Mouse (Mus musculus): ENCODE data around the gene Il17re.

Il17re gene

GRCm38 (mm10) chr6:113489410-113489809 is 31.1 kb downstream of the Il17re start:
- DNase-seq, result no peak

DNA sequence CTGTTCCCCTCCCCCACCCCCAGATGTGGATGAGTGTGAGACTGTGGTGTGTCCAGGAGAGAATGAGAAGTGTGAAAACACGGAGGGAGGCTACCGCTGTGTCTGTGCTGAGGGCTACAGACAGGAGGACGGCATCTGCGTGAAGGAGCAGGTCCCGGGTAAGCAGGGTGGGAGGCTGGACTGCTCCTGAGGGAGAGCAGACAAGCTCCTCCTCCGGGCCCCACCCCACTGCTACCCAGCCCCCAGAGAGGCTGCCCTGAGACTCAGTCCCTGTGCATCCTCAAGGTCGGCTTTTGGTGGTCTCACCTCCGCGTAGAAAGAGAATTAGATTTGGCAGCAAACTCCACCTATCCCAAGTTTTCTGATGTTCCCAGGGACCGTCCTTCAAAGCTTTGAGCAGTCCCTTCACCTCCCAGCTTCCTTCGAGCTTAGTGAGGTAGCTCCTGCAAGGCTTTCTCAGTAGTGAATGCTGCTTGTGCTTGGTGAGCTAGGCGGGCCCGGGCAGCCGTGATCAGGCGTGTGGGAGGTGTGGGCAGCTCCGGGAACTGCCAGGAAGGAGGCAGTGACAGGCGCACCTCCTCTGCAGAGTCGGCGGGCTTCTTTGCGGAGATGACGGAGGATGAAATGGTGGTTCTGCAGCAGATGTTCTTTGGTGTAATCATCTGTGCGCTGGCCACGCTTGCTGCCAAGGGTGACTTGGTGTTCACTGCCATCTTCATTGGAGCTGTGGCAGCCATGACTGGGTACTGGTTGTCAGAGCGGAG is 34.0 kb downstream of the Il17re start:
- no peak for DNase-seq

- peak; percentile 77 to 92 for DNase-seq
Measured at GRCm38 (mm10) chr6:113494258-113494788, 36.0 kb downstream of the Il17re start.

GRCm38 (mm10) chr6:113495071-113495675 is 36.9 kb downstream of the Il17re start:
- no peak for DNase-seq

- no peak for DNase-seq
Measured at GRCm38 (mm10) chr6:113499346-113499745, 41.1 kb downstream of the Il17re start.

- no peak for DNase-seq
Measured at GRCm38 (mm10) chr6:113501388-113502084, 43.3 kb downstream of the Il17re start, which contains the start of gene Prrt3. Gene Prrt3, minus strand, starts transcription at chr6:113501931.

- no peak for DNase-seq
Measured at GRCm38 (mm10) chr6:113502801-113503200, 44.5 kb downstream of the Il17re start.

GRCm38 (mm10) chr6:113505689-113506088 is 47.4 kb downstream of the Il17re start:
- no peak for DNase-seq

DNA sequence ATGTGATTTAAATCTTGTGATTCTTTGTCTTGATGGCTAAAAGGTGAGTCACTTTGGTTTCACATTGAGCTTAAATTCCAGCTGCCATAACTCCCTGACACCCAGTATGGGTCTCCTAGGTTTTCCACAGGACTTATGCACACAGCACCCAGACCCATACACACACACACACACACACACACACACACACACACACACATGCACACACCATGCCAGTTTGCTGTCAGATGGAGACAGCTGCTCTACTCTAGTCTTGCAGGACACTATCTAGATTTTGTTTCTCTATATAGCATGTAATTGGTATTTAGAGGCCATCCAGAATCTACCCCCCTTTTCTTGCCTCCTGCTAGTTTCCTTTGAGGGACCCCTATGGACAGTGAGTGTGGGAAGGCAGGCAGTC is 48.8 kb downstream of the Il17re start:
- DNase-seq, result no peak

GRCm38 (mm10) chr6:113508272-113508946 is 50.1 kb downstream of the Il17re start:
- no peak for DNase-seq

GRCm38 (mm10) chr6:113508947-113509280 is 50.6 kb downstream of the Il17re start:
- DNase-seq, result no peak

- DNase-seq, result no peak
Measured at GRCm38 (mm10) chr6:113513944-113514343, 55.7 kb downstream of the Il17re start.

- no peak for DNase-seq
Measured at GRCm38 (mm10) chr6:113514600-113514999, 56.3 kb downstream of the Il17re start.

- DNase-seq, result no peak
Measured at GRCm38 (mm10) chr6:113517434-113518080, 59.3 kb downstream of the Il17re start.
